Mouse (Mus musculus): ENCODE results near the gene Atf1.

DNA sequence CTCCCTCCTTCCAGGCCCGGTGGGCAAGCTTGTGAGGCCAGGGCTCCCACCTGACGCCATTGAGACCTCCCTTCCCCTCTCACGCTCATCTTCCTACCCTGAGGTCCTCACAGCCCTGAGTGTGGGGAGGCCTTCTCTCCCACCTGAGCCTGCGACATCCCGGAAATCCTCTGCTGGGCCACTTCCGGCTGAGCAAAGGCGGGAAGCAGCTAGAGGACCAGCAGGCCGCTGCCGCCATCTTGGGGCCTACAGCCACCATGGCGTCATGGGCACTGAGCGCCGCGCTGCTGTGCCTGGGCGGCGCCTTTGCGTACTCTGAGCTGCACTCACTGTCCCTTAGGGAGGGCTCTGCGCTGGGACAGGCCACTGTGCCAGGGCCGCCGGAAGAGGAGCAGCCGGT is 53.0 kb downstream of the Atf1 start, which contains the start of gene Tmprss12:
- TF ChIP-seq FLI1 (IDR thresholded peaks at IDR 0.05; ENCODE audit: low read length) (no peak), GATA1 (IDR thresholded peaks at IDR 0.05; ENCODE audit: borderline replicate concordance, low read length) (no peak)
